Mouse (Mus musculus) limb, embryonic 14.5 days (tissue): Measurements from ENCODE around the gene Ttc39b. TPM values are rescaled to one million over a fixed set of nuclear protein-coding genes. Genes with fewer than 3 reads are reported as not detected.
"Not testable (repeated sequence)": the region's sequence is repeated elsewhere in the genome, so short reads cannot be mapped to it uniquely, and the experiment has no call there.

Experiments used
- ATAC-seq: fragments of 200-750 bp; cut with Nextera tagmentation; 2 replicates; pipeline ENCODE4 v1.8.0; 2017; ENCODE audit warnings: low read depth, moderate number of reproducible peaks, moderate TSS enrichment; ENCODE audit not compliant: low FRiP score
- DNase-seq: peaks from one replicate; pipeline ENCODE4 v3.0.0-alpha.2; 2015; ENCODE audit warnings: low spot score
- H3K27ac ChIP-seq: fragments of 300-500 bp; sonication (generic); replicated peaks from 2 replicates; pipeline ENCODE4 v1.5.1; 2014; ENCODE audit warnings: low read depth, mild to moderate bottlenecking, low read length, moderate library complexity, mixed read lengths
- H3K27me3 ChIP-seq: fragments of 300-500 bp; sonication (generic); 2 replicates; pipeline ENCODE4 v1.6.1; 2014; ENCODE audit warnings: low read length, mixed read lengths; ENCODE audit not compliant: control insufficient read depth, insufficient read depth
- H3K36me3 ChIP-seq: fragments of 300-500 bp; sonication (generic); 2 replicates; pipeline ENCODE4 v1.6.1; 2014; ENCODE audit warnings: mild to moderate bottlenecking, low read length, moderate library complexity, mixed read lengths; ENCODE audit not compliant: control insufficient read depth, insufficient read depth
- H3K4me1 ChIP-seq: fragments of 300-500 bp; sonication (generic); 2 replicates; pipeline ENCODE4 v1.6.1; 2014; ENCODE audit warnings: antibody characterized with exemption, low read length, mixed read lengths; ENCODE audit not compliant: control insufficient read depth, insufficient read depth
- H3K4me2 ChIP-seq: fragments of 300-500 bp; sonication (generic); replicated peaks from 2 replicates; pipeline ENCODE4 v1.6.1; 2014; ENCODE audit warnings: low read depth, mild to moderate bottlenecking, low read length, moderate library complexity; ENCODE audit not compliant: severe bottlenecking
- H3K4me3 ChIP-seq: fragments of 300-500 bp; sonication (generic); replicated peaks from 2 replicates; pipeline ENCODE4 v1.5.1; 2014; ENCODE audit warnings: low read length
- H3K9ac ChIP-seq: fragments of 300-500 bp; sonication (generic); 2 replicates; pipeline ENCODE4 v1.6.1; 2014; ENCODE audit warnings: mild to moderate bottlenecking, low read depth, low read length, moderate library complexity; ENCODE audit not compliant: severe bottlenecking
- H3K9me3 ChIP-seq: fragments of 300-500 bp; sonication (generic); 2 replicates; pipeline ENCODE4 v1.6.1; 2016; ENCODE audit warnings: low read length; ENCODE audit not compliant: control insufficient read depth
- POLR2A ChIP-seq: fragments of 200-500 bp; IDR thresholded peaks from 2 replicates; pipeline ENCODE4 v1.8.0; 2012; ENCODE audit warnings: inconsistent platforms, mild to moderate bottlenecking, moderate library complexity, borderline replicate concordance; ENCODE audit not compliant: insufficient read depth, insufficient read length; ENCODE audit errors: extremely low read depth
- whole genome bisulfite sequencing: fragments of 180-500 bp; shearing (Covaris S2); extraction: QIAGEN DNeasy Blood & Tissue Kit; methylation state at CpG from one replicate; pipeline ENCODE4 v1.1.7; 2014; 5-methylcytosine and 5-hydroxymethylcytosine counted together
- polyA plus RNA-seq, 2 experiments: library from polyadenylated mRNA; depleted of rRNA in 1 of 2; stranded (reverse) in 1 of 2; unstranded in 1 of 2; fragments of >200 nt; fragmentation: Nextera tagmentation in 1 of 2; extraction: Ambion mirVana in 1 of 2; gene quantifications; 2 replicates each; pipeline versions ENCODE4 v1.2.1 to v1.2.3; 2012 to 2014

Ttc39b gene
- polyA plus RNA-seq, 2 experiments: 3.0 to 4.9 TPM

- Histone ChIP-seq H3K9ac (no peak overlapping the region), H3K27ac (no peak overlapping the region), H3K9me3 (no peaks in the 10 kb centered on the region), H3K36me3 (peaks cover 5% of the 10 kb centered on the region), H3K4me3 (no peak overlapping the region), H3K27me3 (no peaks in the 10 kb centered on the region), H3K4me1 (no peaks in the 10 kb centered on the region), H3K4me2 (no peak overlapping the region)
- no peak for ATAC-seq
- 50% methylated on average over 5 of the region's 5 CpGs for WGBS
- no peak for TF ChIP-seq POLR2A
- DNase-seq: no peak
Observed at GRCm38 (mm10) chr4:83241630-83242029, 82.4 kb downstream of the Ttc39b start.

GRCm38 (mm10) chr4:83237656-83238055 is 86.4 kb downstream of the Ttc39b start:
- Histone ChIP-seq H3K27me3 (no peaks in the 10 kb centered on the region), H3K4me2 (no peak overlapping the region), H3K27ac (no peak overlapping the region), H3K36me3 (peaks cover 3% of the 10 kb centered on the region; the same call in 1 of the 2 replicates), H3K9ac (no peak overlapping the region), H3K9me3 (no peaks in the 10 kb centered on the region), H3K4me1 (peaks cover 11% of the 10 kb centered on the region), H3K4me3 (no peak overlapping the region)
- ATAC-seq (no peak), DNase-seq (no peak)
- no peak for TF ChIP-seq POLR2A
- WGBS: 38% methylated on average over 5 of the region's 5 CpGs

- not testable (repeated sequence) for H3K27me3 ChIP-seq, H3K9me3 ChIP-seq, H3K4me3 ChIP-seq, ATAC-seq, DNase-seq, H3K36me3 ChIP-seq, H3K4me2 ChIP-seq, H3K9ac ChIP-seq, H3K27ac ChIP-seq
- peaks cover 13% of the 10 kb centered on the region for H3K4me1 ChIP-seq
- 92% methylated on average over 1 of the region's 3 CpGs for WGBS
Observed at GRCm38 (mm10) chr4:83235304-83235703, 88.8 kb downstream of the Ttc39b start.

- Histone ChIP-seq H3K9me3 (no peaks in the 10 kb centered on the region), H3K36me3 (peaks cover 3% of the 10 kb centered on the region; the same call in 1 of the 2 replicates), H3K4me1 (peaks cover 13% of the 10 kb centered on the region), H3K4me2 (no peak overlapping the region), H3K27ac (no peak overlapping the region), H3K27me3 (no peaks in the 10 kb centered on the region), H3K9ac (no peak overlapping the region), H3K4me3 (no peak overlapping the region)
- DNase-seq (peak; percentile 42), ATAC-seq (no peak)
- WGBS: 42% methylated on average over 11 of the region's 11 CpGs
- TF ChIP-seq POLR2A: no peak
Observed at GRCm38 (mm10) chr4:83234739-83235138, 89.3 kb downstream of the Ttc39b start.

- H3K4me2 ChIP-seq: no peak overlapping the region
- H3K4me3 ChIP-seq: no peak overlapping the region
- no peak overlapping the region for H3K27ac ChIP-seq
- ATAC-seq (no peak), DNase-seq (no peak)
- peaks cover 3% of the 10 kb centered on the region; the same call in 1 of the 2 replicates for H3K36me3 ChIP-seq
- H3K9me3 ChIP-seq: no peaks in the 10 kb centered on the region
- peaks cover 13% of the 10 kb centered on the region for H3K4me1 ChIP-seq
- no peaks in the 10 kb centered on the region for H3K27me3 ChIP-seq
- no peak for TF ChIP-seq POLR2A
- WGBS: 84% methylated on average over 7 of the region's 7 CpGs
- H3K9ac ChIP-seq: no peak overlapping the region
Observed at GRCm38 (mm10) chr4:83234132-83234531, 89.9 kb downstream of the Ttc39b start.
